Mouse (Mus musculus) layer of hippocampus, adult 2 months (tissue): Measurements from ENCODE around the gene Ciao2a. TPM values are rescaled to one million over a fixed set of nuclear protein-coding genes. Genes with fewer than 3 reads are reported as not detected.

Experiments
- DNase-seq, 2 experiments: peaks; one replicate each; pipeline ENCODE4 v3.0.0; 2022; ENCODE audit warnings: low spot score in 2 of 2
- H3K27ac ChIP-seq: fragments of 200-600 bp; 2 replicates; pipeline ENCODE4 v1.8.1; 2022
- H3K4me3 ChIP-seq: fragments of 200-600 bp; 2 replicates; pipeline ENCODE4 v1.8.1; 2022; ENCODE audit warnings: mild to moderate bottlenecking
- CTCF ChIP-seq: fragments of 200-600 bp; conservative IDR thresholded peaks from 2 replicates; pipeline ENCODE4 v1.8.1; 2022; ENCODE audit warnings: antibody characterized with exemption, mild to moderate bottlenecking, moderate library complexity
- total RNA-seq, 2 experiments: library from RNA; stranded (reverse); gene quantifications; 2 replicates each; pipeline ENCODE4 v1.2.3; 2021

Gene Ciao2a
- total RNA-seq, 2 experiments from 2014 or later, result 25.9 to 26.3 TPM

GRCm38 (mm10) chr9:66124681-66125542, 1.5 kb upstream of the Ciao2a start:
- peak; percentile 95 to 97 for DNase-seq
- Histone ChIP-seq H3K27ac (peak overlapping the region; percentile 95), H3K4me3 (peak overlapping the region; percentile 85)
- TF ChIP-seq CTCF, result 0 out of 2 replicates have a peak, but pooled peaks have one; percentile 1

- TF ChIP-seq CTCF, result no peak
- H3K4me3 ChIP-seq, result peak overlapping the region; percentile 74
- no peak for DNase-seq
- H3K27ac ChIP-seq, result peak overlapping the region; percentile 82
These were observed 612 bp upstream of the Ciao2a start for GRCm38 (mm10) chr9:66125543-66126455.

GRCm38 (mm10) chr9:66127193-66127546, 759 bp downstream of the Ciao2a start:
- no peak for TF ChIP-seq CTCF
- Histone ChIP-seq H3K27ac (peak overlapping the region; percentile 82), H3K4me3 (peak overlapping the region; percentile 74)
- DNase-seq, result no peak

GRCm38 (mm10) chr9:66127884-66128283, 1.5 kb downstream of the Ciao2a start:
- no peak overlapping the region for H3K4me3 ChIP-seq
- H3K27ac ChIP-seq, result no peak overlapping the region
- TF ChIP-seq CTCF, result no peak
- no peak for DNase-seq

- DNase-seq, result no peak
- no peak overlapping the region for H3K27ac ChIP-seq
- H3K4me3 ChIP-seq, result no peak overlapping the region
- no peak for TF ChIP-seq CTCF
These were observed 5.1 kb downstream of the Ciao2a start for GRCm38 (mm10) chr9:66131466-66131865.

- no peak overlapping the region for H3K4me3 ChIP-seq
- TF ChIP-seq CTCF, result peak; percentile 78
- H3K27ac ChIP-seq, result no peak overlapping the region
- no peak for DNase-seq
These were observed 9.6 kb downstream of the Ciao2a start for GRCm38 (mm10) chr9:66135967-66136366.

- no peak for TF ChIP-seq CTCF
- no peak for DNase-seq
These were observed 11.8 kb downstream of the Ciao2a start for GRCm38 (mm10) chr9:66138193-66138592.

GRCm38 (mm10) chr9:66142265-66142664, 15.9 kb downstream of the Ciao2a start:
- TF ChIP-seq CTCF, result no peak
- Histone ChIP-seq H3K4me3 (no peak overlapping the region), H3K27ac (no peak overlapping the region)
- DNase-seq, result no peak

More at GRCm38 (mm10) chr9:66138193-66138592, 11.8 kb downstream of the Ciao2a start:
- H3K27ac ChIP-seq, result no peak overlapping the region
- no peak overlapping the region for H3K4me3 ChIP-seq

- no peak overlapping the region for H3K4me3 ChIP-seq
- TF ChIP-seq CTCF, result peak; percentile 90
- no peak overlapping the region for H3K27ac ChIP-seq
- DNase-seq, result peak; percentile 77 to 89
These were observed 17.8 kb downstream of the Ciao2a start for GRCm38 (mm10) chr9:66144248-66144647.

- H3K4me3 ChIP-seq, result no peak overlapping the region
- TF ChIP-seq CTCF, result no peak
These were observed 19.7 kb downstream of the Ciao2a start for GRCm38 (mm10) chr9:66146141-66146540.

GRCm38 (mm10) chr9:66152011-66152410, 25.6 kb downstream of the Ciao2a start:
- DNase-seq, result no peak
- TF ChIP-seq CTCF, result no peak
- Histone ChIP-seq H3K4me3 (no peak overlapping the region), H3K27ac (no peak overlapping the region)

More at GRCm38 (mm10) chr9:66146141-66146540, 19.7 kb downstream of the Ciao2a start:
- H3K27ac ChIP-seq, result no peak overlapping the region
- DNase-seq, result no peak

GRCm38 (mm10) chr9:66153594-66153993, 27.2 kb downstream of the Ciao2a start:
- no peak for TF ChIP-seq CTCF
- no peak for DNase-seq
- Histone ChIP-seq H3K27ac (no peak overlapping the region), H3K4me3 (no peak overlapping the region)

GRCm38 (mm10) chr9:66154013-66154412, 27.6 kb downstream of the Ciao2a start:
- no peak for TF ChIP-seq CTCF
- Histone ChIP-seq H3K27ac (no peak overlapping the region), H3K4me3 (no peak overlapping the region)
- no peak for DNase-seq
